ENCODE assay signal across 15 mouse cellular contexts in genomic region chr9:46019975-46020374, GRCm38 (mm10).
"Had no signal": no experiment of that assay in that cellular context is flagged by ENCODE, and none has a peak within 500 bp of the region (broad histone marks: within the 10 kb centered on the region; RNA-seq: fewer than 3 reads in every experiment).

No protein-coding gene starts in this region.

- H3K9ac ChIP-seq: limb, embryonic 12.5 days; liver, embryonic 13.5 days; liver, postnatal 0 days; lung, embryonic 15.5 days; neural tube, embryonic 15.5 days had no signal

- ATAC-seq: liver, postnatal 0 days had no signal

- H3K9me3 ChIP-seq: limb, embryonic 12.5 days; liver, embryonic 13.5 days; lung, embryonic 15.5 days; neural tube, embryonic 15.5 days had no signal

- H3K27me3 ChIP-seq: limb, embryonic 12.5 days; liver, embryonic 13.5 days; lung, embryonic 15.5 days; neural tube, embryonic 15.5 days had no signal

- H3K36me3 ChIP-seq: lung, embryonic 15.5 days; neural tube, embryonic 15.5 days had no signal

- H3K4me2 ChIP-seq: limb, embryonic 12.5 days; liver, embryonic 13.5 days; lung, embryonic 15.5 days; neural tube, embryonic 15.5 days had no signal

- H3K4me3 ChIP-seq: limb, embryonic 12.5 days; liver, embryonic 13.5 days; lung, embryonic 15.5 days; myocyte; neural tube, embryonic 15.5 days had no signal

- DNase-seq: kidney, adult 2 months; kidney, postnatal 25 days; layer of hippocampus, postnatal 36 days; liver; liver, embryonic 13.5 days; liver, postnatal 0 days; lung, postnatal 14 days; midbrain, embryonic 14.5 days; right cerebral cortex, adult 18-20 months; right cerebral cortex, postnatal 25 days; thymus, postnatal 36 days had no signal

- H3K27ac ChIP-seq: limb, embryonic 12.5 days; liver, embryonic 13.5 days; lung, embryonic 15.5 days; neural tube, embryonic 15.5 days had no signal
